Mouse (Mus musculus): Measurements from ENCODE around the gene Spats1.

DNA sequence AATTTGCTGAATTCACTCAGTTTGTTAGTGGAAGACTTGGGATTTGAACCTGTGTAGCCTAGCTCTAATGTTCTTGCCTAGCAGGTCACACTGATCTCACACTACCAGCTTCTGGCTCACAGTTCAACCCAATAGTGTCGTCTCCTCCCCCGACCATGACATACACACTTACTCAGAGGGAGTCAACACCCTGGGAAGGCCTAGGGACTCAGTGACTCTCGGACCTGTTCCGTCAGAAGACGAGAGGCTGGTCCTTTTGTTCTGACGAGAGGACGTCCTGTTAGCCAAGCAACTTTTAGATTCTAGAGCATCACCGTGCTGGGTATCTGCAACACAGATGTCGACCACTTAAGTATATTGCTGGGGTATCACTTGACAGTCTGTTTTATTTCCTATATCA is 11.0 kb downstream of the Spats1 start:
- no peak for TF ChIP-seq CTCF (IDR thresholded peaks at IDR 0.05; ENCODE audit: control insufficient read depth, insufficient read depth, insufficient read length)
- no peak for TF ChIP-seq MYOG (IDR thresholded peaks at IDR 0.05; ENCODE audit: control insufficient read depth, extremely low read depth, insufficient read length)

All from C2C12 (cell line).